Mouse (Mus musculus) thymus, adult 2 months (tissue): ENCODE results near the gene Cutc.

Source experiments
- CTCF ChIP-seq: fragments of 200-500 bp; IDR thresholded peaks from 2 replicates; pipeline ENCODE4 v1.5.1; 2012; ENCODE audit warnings: mild to moderate bottlenecking, control low read depth, low read length, moderate library complexity, borderline replicate concordance; ENCODE audit not compliant: control insufficient read depth, poor library complexity, insufficient read depth; ENCODE audit errors: extremely low read depth
- POLR2A ChIP-seq: fragments of 200-500 bp; IDR thresholded peaks from 2 replicates; pipeline ENCODE4 v1.6.1; 2012; ENCODE audit warnings: mild to moderate bottlenecking, low read length, control low read depth, moderate library complexity; ENCODE audit not compliant: control insufficient read depth, poor library complexity, insufficient read depth; ENCODE audit errors: extremely low read depth

DNA sequence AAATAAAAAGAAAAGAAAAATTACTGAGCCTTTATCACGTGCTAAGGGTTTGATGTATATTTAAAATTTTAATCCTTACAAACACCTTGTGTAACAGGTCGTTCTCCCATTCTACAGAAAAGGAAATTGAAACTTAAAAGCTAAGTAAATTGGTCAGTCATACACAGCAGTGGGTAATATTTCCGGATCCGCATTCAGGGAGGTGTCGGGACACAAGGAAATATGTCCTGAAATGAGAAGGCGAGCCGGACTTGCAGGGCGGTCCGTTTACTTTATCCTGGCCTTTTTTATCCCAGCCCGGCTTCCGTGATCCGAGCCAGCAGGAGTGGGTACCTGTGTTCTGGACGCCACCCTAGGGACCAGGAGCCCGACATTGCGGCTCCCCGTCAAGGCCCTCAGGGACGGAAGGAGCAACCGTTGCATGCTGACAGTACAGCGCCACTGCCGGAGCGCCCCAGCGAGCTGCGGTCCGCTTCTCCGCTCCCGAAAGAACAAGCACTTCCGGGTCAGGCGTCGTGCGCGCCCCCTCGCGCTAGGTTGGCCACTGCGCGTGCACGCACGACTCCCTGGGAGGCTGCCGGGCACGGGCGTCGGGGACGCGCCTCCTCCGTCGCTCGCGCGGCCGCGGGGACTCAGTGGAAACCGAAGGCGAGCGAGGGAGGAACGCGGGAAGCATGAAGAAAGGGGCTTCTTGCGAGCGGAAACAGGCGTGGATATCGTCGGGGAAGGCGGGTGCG is at the start of gene Cutc, which contains the start of gene Cox15:
- peak; percentile 97 for TF ChIP-seq POLR2A
- TF ChIP-seq CTCF = peak; percentile 66; the same call in 1 of the 2 replicates
